Mouse (Mus musculus) yolk sac, embryonic 10.5 days (tissue): Measurements from ENCODE around the gene Scml4.

Experiments used
- DNase-seq: peaks from one replicate; pipeline ENCODE4 v3.0.0-alpha.2; 2017; ENCODE audit warnings: low spot score

Scml4 gene

GRCm38 (mm10) chr10:42860159-42860911 is at the start of gene Scml4:
Gene Scml4 (plus strand): TSS chr10:42860370.
- DNase-seq: no peak

- DNase-seq: no peak
These were observed 34.2 kb upstream of the Scml4 start for GRCm38 (mm10) chr10:42825923-42826322.

DNA sequence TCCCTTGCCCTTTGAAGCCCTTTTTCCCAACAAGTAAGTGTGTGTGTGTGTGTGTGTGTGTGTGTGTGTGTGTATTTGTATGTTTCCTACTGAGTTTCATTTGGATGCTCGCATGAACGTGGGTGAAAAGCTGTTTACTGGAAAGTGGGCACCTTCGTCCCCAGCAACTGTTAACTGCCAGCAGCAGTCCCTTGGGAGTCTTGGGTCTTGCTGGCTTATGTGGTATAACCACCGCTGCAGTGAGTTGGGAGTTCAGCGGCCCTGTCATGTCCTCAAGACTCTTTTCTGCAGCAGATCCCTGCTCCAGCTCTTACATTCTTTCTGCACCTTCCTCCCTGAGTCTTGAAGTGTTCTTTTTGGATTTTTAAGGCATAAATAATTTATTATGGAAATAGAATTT is 33.0 kb upstream of the Scml4 start:
- DNase-seq: no peak

- DNase-seq: no peak
These were observed 30.2 kb upstream of the Scml4 start for GRCm38 (mm10) chr10:42830007-42830406.

- peak; percentile 82 for DNase-seq
These were observed 29.8 kb upstream of the Scml4 start for GRCm38 (mm10) chr10:42830409-42830808.

DNA sequence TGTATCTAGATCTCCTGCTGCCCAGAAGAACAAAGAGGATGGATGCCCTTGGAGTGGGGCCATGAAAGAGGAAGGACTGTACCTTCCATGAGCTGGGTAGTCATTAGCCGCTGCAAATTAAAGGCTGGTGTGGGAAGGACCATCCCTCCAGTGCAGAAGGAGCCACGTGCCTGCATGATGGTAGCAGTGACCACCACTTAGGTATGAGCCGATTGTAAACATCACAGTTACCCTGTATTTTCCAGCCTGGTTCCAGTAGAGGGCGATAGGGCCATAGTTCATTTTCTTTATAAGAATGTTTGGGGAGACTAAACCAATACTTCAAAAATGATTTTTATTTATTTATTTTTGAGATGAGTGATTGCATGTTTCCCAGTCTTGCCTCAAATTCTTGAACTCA is 27.5 kb upstream of the Scml4 start:
- no peak for DNase-seq

GRCm38 (mm10) chr10:42833871-42834727 is 26.1 kb upstream of the Scml4 start:
- no peak for DNase-seq

DNA sequence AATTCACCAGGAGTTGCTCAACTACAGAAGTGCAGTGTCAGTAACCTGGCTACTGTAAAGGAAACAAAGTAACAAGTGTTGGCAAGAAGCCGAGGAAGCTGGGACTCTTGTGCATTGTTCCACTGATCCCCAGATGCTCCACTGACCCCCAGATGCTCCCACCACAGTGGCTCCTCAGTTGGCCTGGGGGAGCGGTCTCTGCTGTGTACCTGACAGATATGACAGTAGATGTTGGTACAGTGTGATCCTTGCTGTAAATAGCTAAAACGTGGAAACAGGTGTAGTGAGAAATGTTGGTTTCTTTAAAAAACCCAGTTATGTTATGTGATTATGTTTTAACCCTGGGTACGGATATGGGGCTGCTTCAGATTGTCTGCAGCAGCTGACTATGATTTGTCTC is 22.1 kb upstream of the Scml4 start:
- no peak for DNase-seq

- no peak for DNase-seq
These were observed 21.4 kb upstream of the Scml4 start for GRCm38 (mm10) chr10:42838736-42839135.

DNA sequence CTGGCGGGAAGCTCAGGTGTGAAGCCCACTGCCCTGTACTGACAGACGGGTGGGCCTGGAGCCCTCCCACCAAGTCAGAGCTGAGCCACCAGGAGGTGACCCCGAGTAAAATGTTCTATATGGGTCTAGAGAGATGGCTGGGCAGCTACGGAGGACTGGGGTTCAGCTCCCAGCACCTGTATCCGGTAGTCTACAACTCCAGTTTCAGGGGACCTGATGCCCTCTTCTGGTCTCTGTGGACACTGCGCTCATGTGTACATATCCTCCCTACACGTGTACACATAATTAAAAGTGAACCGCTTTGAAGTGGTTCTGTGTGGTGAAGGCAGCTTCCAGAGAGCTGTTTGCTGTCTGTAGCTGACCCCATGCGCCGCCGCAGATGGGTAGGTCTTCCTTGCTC is 20.1 kb upstream of the Scml4 start:
- DNase-seq: no peak

- DNase-seq: no peak
These were observed 18.5 kb upstream of the Scml4 start for GRCm38 (mm10) chr10:42841531-42842195.

- peak; percentile 32 for DNase-seq
These were observed 17.8 kb upstream of the Scml4 start for GRCm38 (mm10) chr10:42842358-42842757.

DNA sequence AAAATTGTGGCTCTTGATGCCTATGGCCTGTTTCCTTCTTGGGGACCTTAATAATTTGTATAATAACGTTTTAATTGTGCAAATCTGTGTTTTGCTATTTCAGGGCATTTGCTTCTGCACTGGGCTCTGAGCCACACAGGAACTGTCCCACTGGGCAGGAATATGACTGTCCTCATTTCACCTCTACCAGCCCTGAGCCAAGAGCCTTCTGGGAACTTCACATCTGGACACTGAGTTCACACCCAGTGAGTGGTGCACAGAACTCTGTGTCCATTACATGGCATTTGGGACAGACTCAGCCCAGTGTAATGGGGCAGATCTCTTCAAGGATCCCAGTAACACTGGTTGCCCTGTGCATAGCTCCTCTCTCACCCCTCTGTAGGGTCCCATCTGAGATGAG is 16.8 kb upstream of the Scml4 start:
- DNase-seq: no peak

- DNase-seq: no peak
These were observed 14.7 kb upstream of the Scml4 start for GRCm38 (mm10) chr10:42845480-42845879.

DNA sequence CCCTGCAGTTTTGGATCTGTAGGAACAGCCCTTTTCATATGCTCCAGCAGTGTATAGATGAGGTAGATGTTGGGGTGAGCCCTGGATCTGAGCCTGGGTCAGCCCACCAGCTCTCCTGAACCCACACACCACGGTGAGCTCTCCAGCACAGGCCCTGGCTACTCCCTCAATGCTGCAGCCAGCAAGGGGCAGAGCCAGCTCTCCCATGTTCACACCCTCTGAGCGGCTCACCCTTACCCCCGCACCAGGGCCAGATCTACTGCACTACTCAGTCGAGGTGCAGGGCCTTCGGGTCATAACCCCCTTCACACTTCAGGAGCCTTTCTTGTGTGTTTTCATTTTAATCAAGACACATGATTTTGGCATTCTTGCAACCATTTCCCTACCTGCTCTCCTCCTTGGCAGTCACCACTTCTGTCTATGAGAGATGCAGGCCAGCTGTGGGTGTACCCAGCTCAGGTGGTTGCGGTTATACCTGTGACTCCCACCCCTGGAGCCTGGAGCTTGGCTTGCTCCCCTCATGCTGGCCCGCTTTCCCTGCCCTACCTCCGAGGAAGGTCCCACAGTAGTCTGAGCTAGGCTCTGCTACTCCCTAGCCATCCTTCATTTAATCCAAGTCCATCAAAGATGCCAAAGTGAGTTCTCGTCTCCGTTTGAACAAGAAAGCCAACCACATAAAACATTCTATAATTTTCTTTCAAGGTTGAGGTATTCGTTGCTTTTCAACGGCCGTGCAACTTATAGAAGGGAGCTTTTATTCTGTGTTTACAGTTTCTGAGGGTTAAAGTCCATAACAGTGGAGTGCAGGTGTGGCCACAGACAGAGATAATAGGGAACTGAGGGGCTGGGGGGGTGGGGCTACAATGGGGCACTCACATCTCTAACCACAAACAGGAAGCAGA is 11.7 kb upstream of the Scml4 start:
- no peak for DNase-seq

- no peak for DNase-seq
These were observed 11.1 kb upstream of the Scml4 start for GRCm38 (mm10) chr10:42849081-42849400.

DNA sequence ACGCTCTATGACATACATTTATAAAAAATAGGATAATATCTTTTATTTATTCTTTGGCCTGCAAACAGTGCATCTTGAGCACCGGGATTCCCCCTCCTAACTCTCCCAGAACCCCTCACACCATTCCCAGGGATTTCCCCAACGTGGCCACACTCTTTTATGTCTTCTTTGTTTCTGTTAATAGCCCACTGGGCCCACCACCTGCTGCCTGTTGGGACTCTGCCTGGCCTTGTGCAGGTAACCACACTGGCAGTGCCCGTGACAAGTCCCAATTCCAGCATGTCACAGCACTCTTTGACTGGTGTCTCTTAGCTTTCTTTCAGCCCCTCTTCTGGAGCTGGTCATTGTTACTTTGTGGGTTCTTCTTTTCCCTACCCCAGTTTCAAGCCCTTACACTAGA is 5.3 kb upstream of the Scml4 start:
- DNase-seq: no peak

DNA sequence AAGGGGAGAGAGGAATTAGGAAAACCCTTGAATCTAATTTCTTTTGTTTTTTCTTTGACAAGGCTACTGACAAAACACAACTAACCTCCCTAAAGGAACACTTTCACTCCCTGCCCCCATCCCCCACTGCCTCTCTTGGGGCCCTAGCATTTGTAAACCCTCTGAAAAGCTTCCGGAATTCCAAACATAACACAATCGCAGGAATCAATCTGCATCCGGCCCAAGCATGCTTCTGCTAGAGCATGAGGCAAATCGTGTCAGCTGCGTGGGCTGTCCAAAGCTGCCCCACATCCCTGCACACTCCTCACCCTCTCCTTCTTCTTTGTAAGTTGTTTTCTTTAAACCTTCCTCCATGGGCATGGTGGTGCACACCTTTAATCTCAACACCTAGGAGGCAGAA is 4.9 kb upstream of the Scml4 start:
- peak; percentile 42 for DNase-seq

GRCm38 (mm10) chr10:42856574-42856973 is 3.6 kb upstream of the Scml4 start:
- DNase-seq: no peak

- DNase-seq: no peak
These were observed 3.1 kb upstream of the Scml4 start for GRCm38 (mm10) chr10:42857021-42857420.

GRCm38 (mm10) chr10:42859781-42860158 is 400 bp upstream of the Scml4 start:
- no peak for DNase-seq

DNA sequence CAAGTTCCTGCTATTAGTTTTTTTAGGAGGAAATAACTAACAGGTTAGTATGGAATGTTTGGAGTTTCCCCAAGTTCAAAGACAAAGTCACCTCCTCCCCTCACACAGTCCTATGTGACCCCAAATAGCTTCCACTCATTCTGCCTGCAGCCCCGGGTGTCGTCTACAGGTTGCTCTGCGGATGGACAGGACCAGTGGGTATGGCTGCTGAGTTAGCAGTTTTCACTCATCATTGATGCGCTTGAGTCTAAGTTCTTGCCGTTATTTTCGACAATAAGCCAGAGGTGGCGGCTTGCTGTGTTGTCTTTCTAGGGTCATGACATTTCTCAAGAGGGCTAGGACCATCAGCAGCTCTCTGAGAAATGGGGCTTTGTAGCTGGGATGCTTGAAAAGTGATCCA is 1.3 kb downstream of the Scml4 start:
- no peak for DNase-seq
